Mouse (Mus musculus) testis, postnatal 10 days (tissue): ENCODE measurements around the gene Gm281.

Source experiments
- DNase-seq: peaks from one replicate; pipeline ENCODE4 v3.0.0; 2021; ENCODE audit warnings: low spot score

The Gm281 gene

GRCm38 (mm10) chr14:13812801-13813479 is 101.3 kb downstream of the Gm281 start:
- DNase-seq: no peak

DNA sequence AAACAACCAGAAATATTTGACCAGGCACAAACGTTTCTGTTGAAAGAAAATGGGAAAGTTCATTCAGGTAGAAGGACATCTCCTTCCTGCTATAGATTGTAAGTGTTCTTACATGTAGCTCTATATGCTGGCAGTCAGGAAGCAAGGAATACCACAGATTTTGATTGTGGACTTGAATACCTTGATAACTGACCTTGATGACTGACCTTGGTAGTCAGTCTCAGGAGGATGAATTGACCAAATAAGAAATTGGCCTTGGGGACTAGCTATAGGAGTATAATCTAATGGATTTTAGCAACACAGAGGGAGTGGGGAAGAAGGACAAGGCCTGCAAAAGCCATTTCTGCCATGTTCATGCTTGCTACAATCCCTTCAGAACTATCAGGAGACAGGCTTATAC is 123.8 kb downstream of the Gm281 start:
- DNase-seq: no peak

- no peak for DNase-seq
Observed at GRCm38 (mm10) chr14:13790001-13790400, 124.3 kb downstream of the Gm281 start.

- DNase-seq: no peak
Observed at GRCm38 (mm10) chr14:13782970-13783369, 131.3 kb downstream of the Gm281 start.

DNA sequence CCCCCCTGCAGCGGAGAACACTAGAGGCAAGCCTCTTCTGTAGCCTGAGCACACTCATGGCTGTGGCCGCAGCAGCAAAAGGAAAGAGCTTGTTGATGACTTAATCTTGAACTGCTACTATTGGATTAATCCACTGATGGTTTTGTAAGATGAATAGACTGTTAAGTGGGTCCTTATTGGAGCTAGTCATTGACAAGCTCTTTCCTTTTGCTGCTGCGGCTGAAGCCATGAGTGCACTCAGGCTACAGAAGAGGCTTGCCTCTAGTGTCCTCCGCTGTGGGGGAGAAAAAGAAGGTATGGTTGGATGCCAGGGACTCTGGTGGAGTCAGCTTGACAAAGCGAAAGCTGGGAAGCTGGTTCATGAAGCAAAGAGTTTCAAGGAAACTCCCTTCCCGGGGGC is 135.9 kb downstream of the Gm281 start:
- no peak for DNase-seq

GRCm38 (mm10) chr14:13771163-13771562 is 143.1 kb downstream of the Gm281 start:
- DNase-seq: no peak

DNA sequence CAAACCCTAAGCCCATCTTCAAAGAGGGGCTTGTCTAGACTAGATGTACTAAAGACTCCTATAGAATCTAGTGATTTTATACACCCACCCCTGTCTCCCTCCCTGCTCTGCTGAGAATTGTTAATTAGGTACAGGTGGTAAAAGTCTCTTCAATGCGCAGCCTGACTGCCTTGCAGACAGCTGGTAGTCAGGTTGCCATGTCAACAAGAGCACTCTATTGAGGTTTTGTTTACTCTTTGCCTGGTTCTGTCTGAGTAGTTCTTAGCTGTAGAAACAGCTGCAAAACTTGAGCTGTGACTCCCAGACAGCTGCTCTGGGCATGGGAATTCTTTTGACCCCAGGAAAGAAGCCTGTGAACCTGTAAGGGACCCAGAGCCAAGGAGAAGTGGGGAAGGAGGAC is 143.6 kb downstream of the Gm281 start:
- DNase-seq: no peak
